Mouse (Mus musculus): ENCODE measurements around the gene Kcnk5. TPM values are rescaled to one million over a fixed set of nuclear protein-coding genes. Genes with fewer than 3 reads are reported as not detected.

The Kcnk5 gene
- polyA plus RNA-seq, 1 experiment from 2014 or later = 7.1 TPM

DNA sequence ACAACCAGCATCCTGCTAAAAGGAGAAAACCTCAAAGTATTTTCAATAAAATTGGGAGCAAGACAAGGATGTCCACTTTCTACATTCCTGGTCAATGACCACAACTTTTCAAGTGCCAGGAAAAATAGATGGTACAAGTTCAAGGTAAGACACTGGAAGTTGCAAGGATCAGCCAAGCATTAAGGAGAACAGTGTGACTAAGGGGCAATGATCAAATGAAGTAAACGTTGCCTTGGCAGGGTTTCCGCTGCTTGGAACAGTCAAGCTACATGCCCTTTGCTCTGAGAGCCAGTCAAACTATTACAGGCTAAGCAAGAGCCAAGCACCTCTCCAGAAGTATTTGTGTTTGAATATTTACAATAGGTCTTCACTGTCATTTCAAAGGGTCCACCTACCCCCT is 8.1 kb upstream of the Kcnk5 start:
- Histone ChIP-seq H3K27ac (no peak overlapping the region), H3K27me3 (ENCODE audit: insufficient read depth, poor library complexity, severe bottlenecking) (no peaks in the 10 kb centered on the region), H3K9me3 (no peaks in the 10 kb centered on the region), H3K4me3 (no peak overlapping the region), H3K4me1 (no peaks in the 10 kb centered on the region), H3K36me3 (no peaks in the 10 kb centered on the region)
- no peak for DNase-seq (ENCODE audit: low spot score)
- 83% methylated on average over 2 of the region's 2 CpGs for WGBS

- Histone ChIP-seq H3K27me3 (ENCODE audit: insufficient read depth, poor library complexity, severe bottlenecking) (no peaks in the 10 kb centered on the region), H3K27ac (no peak overlapping the region), H3K9me3 (no peaks in the 10 kb centered on the region), H3K4me1 (peaks cover 18% of the 10 kb centered on the region), H3K36me3 (no peaks in the 10 kb centered on the region), H3K4me3 (no peak overlapping the region)
- WGBS = 73% methylated on average over 9 of the region's 9 CpGs
- no peak for DNase-seq (ENCODE audit: low spot score)
Measured at GRCm38 (mm10) chr14:20185426-20185825, 3.8 kb upstream of the Kcnk5 start.

GRCm38 (mm10) chr14:20183701-20184100 is 2.1 kb upstream of the Kcnk5 start:
- H3K27me3 ChIP-seq (ENCODE audit: insufficient read depth, poor library complexity, severe bottlenecking) = no peaks in the 10 kb centered on the region
- no peak overlapping the region for H3K4me3 ChIP-seq
- WGBS = 77% methylated on average over 5 of the region's 5 CpGs
- peaks cover 35% of the 10 kb centered on the region for H3K4me1 ChIP-seq
- no peaks in the 10 kb centered on the region for H3K36me3 ChIP-seq
- H3K27ac ChIP-seq = no peak overlapping the region; the same call in 1 of the 2 replicates
- no peaks in the 10 kb centered on the region for H3K9me3 ChIP-seq
- no peak for DNase-seq (ENCODE audit: low spot score)

DNA sequence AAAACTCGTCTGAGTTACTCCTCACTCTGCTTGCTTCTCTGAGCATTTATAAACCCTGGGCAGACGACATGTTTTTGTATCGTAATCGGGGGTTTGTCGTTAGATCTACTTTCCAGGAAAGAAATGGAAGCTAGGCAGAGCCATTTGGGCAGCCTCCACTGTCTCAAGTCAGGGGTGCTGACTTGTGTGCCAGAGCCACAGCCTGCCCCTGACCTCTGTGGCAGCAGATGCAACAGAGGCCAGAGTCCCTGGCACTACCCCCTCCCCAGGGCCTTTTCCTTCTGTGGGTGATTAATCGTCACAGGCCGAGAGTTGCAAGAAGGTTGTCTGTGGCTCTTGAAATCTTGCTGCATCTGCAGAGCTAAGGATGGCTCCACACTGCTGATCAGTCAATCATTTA is 987 bp upstream of the Kcnk5 start:
- no peak overlapping the region for H3K27ac ChIP-seq
- H3K36me3 ChIP-seq = no peaks in the 10 kb centered on the region

DNA sequence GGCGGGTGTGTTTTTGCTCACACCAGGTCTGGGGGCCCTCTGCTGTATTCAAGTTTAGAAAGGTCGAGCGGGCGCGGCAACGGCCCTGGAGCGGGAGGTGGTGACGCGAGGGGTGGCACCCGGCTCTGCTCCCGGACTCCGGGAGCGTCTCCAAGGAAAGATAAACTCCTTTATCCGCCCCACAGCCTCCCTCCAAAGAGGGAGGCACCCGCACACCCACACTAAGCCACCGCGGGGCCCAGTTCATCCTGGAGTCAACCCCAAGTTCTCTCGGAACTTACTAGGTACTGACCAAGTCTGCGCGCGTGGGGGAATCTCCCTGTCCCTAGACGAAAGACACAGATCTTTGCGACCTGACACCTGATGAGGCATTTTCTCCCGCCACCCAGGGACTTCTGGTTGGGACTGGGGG is 852 bp downstream of the Kcnk5 start:
- H3K27ac ChIP-seq = peak overlapping the region; percentile 87
- H3K9me3 ChIP-seq = no peaks in the 10 kb centered on the region
- peak overlapping the region; percentile 69 for H3K4me3 ChIP-seq
- peaks cover 41% of the 10 kb centered on the region for H3K4me1 ChIP-seq
- no peaks in the 10 kb centered on the region for H3K36me3 ChIP-seq
- WGBS = under 1% methylated on average over 24 of the region's 24 CpGs
- DNase-seq (ENCODE audit: low spot score) = peak; percentile 82
- no peaks in the 10 kb centered on the region for H3K27me3 ChIP-seq (ENCODE audit: insufficient read depth, poor library complexity, severe bottlenecking)

More for the DNA sequence above, 987 bp upstream of the Kcnk5 start:
- Histone ChIP-seq H3K9me3 (no peaks in the 10 kb centered on the region), H3K4me1 (peaks cover 41% of the 10 kb centered on the region), H3K27me3 (ENCODE audit: insufficient read depth, poor library complexity, severe bottlenecking) (no peaks in the 10 kb centered on the region), H3K4me3 (no peak overlapping the region)
- DNase-seq (ENCODE audit: low spot score) = no peak
- 74% methylated on average over 7 of the region's 7 CpGs for WGBS

DNA sequence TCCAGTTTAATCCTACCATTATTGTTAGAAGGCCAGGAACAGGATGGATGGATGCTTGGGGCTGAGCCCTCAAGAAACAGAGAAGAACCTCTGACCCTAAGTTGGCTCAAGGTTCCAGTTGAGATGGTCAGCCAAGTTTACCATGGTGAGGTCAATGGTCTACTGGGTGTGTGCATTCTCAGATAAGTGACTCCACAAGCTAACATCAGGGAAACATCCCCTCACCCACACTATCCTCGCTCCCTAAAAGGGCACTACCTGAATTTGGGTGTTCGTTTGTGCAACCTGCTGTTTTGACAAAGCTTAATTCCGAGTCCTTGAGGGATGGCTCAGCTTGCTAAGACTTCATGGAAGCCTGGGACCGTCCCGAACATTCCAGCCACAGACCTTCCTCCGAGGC is 1.3 kb downstream of the Kcnk5 start:
- Histone ChIP-seq H3K4me1 (peaks cover 41% of the 10 kb centered on the region), H3K9me3 (no peaks in the 10 kb centered on the region), H3K36me3 (no peaks in the 10 kb centered on the region), H3K27me3 (ENCODE audit: insufficient read depth, poor library complexity, severe bottlenecking) (no peaks in the 10 kb centered on the region), H3K27ac (peak overlapping the region; percentile 87; the same call in 1 of the 2 replicates), H3K4me3 (peak overlapping the region; percentile 69)
- WGBS = 10% methylated on average over 6 of the region's 6 CpGs
- DNase-seq (ENCODE audit: low spot score) = no peak

GRCm38 (mm10) chr14:20179731-20180280 is 1.8 kb downstream of the Kcnk5 start:
- DNase-seq (ENCODE audit: low spot score) = no peak
- 69% methylated on average over 5 of the region's 5 CpGs for WGBS
- H3K27me3 ChIP-seq (ENCODE audit: insufficient read depth, poor library complexity, severe bottlenecking) = no peaks in the 10 kb centered on the region
- H3K36me3 ChIP-seq = no peaks in the 10 kb centered on the region
- no peak overlapping the region for H3K27ac ChIP-seq
- H3K9me3 ChIP-seq = no peaks in the 10 kb centered on the region
- H3K4me1 ChIP-seq = peaks cover 41% of the 10 kb centered on the region
- H3K4me3 ChIP-seq = peak overlapping the region; percentile 69

DNA sequence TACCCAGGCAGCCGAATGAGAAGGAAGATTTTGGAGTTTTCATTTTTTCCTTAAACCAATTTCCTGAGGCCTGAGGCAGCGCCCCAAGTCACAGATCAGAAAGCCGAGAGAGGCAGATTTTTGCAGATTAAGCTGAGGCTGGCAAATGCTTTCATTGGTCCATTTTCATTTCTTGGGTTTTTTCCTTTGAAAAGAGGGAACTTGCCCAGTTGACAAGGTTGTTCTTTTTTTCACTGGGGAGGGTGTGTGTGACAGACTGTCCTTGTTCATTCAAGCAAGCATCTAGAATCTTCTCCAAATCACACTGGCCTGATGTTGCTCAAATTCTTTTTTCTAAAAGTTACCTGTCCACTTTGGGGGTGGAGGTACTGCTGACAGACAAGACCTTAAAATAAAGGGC is 2.5 kb downstream of the Kcnk5 start:
- Histone ChIP-seq H3K27ac (no peak overlapping the region), H3K27me3 (ENCODE audit: insufficient read depth, poor library complexity, severe bottlenecking) (no peaks in the 10 kb centered on the region), H3K4me1 (peaks cover 40% of the 10 kb centered on the region), H3K9me3 (no peaks in the 10 kb centered on the region), H3K36me3 (no peaks in the 10 kb centered on the region), H3K4me3 (no peak overlapping the region)
- WGBS = 40% methylated on average over 3 of the region's 3 CpGs
- DNase-seq (ENCODE audit: low spot score) = no peak

DNA sequence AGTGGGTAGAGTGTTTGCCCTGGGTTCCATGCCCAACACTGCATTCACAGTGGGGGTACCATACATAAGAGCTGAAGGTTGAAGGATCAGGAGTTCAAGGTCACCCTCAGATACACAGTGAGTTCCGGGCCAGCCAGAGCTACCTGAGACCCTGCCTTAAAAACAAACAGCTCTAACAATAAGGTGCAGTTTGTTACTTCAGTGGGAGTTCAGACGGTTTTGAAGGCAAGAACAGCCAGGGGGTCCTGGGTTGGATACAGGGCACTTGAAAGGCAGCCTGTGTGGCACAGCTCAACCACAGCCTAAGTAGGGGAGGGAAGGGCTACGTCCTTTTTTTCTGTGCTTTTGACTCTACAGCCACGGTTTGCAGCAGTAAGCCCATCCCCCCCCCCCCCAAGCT is 3.0 kb downstream of the Kcnk5 start:
- Histone ChIP-seq H3K36me3 (no peaks in the 10 kb centered on the region), H3K27me3 (ENCODE audit: insufficient read depth, poor library complexity, severe bottlenecking) (no peaks in the 10 kb centered on the region), H3K9me3 (no peaks in the 10 kb centered on the region), H3K27ac (0 out of 2 replicates have a peak overlapping the region, but pooled peaks have one; percentile 18), H3K4me1 (peaks cover 39% of the 10 kb centered on the region), H3K4me3 (no peak overlapping the region)
- WGBS = 28% methylated on average over 4 of the region's 4 CpGs
- no peak for DNase-seq (ENCODE audit: low spot score)

GRCm38 (mm10) chr14:20177494-20178123 is 4.0 kb downstream of the Kcnk5 start:
- 81% methylated on average over 9 of the region's 9 CpGs for WGBS
- H3K9me3 ChIP-seq = no peaks in the 10 kb centered on the region
- DNase-seq (ENCODE audit: low spot score) = no peak

DNA sequence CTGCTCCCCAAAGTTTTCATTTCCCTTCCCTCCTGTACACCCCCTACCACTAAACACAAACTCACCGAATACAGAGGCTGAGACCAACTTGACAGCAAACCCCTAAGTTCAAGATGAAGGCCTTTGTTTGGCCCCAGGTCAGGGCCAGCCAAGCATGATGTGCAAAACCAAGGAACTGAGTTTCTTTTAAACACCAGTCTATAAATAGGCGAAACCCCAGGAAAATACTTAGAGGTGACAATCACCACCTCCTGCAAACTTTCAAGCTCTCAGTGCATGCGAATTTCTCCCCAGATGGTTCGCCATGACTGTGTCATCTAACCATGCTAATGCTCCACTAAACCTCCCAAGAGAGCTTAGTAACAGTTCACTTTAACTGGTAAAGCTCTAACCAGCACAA is 5.9 kb downstream of the Kcnk5 start:
- 84% methylated on average over 4 of the region's 4 CpGs for WGBS

More at GRCm38 (mm10) chr14:20177494-20178123, 4.0 kb downstream of the Kcnk5 start:
- Histone ChIP-seq H3K4me1 (peaks cover 49% of the 10 kb centered on the region), H3K27ac (no peak overlapping the region), H3K4me3 (no peak overlapping the region), H3K36me3 (no peaks in the 10 kb centered on the region), H3K27me3 (ENCODE audit: insufficient read depth, poor library complexity, severe bottlenecking) (no peaks in the 10 kb centered on the region)

DNA sequence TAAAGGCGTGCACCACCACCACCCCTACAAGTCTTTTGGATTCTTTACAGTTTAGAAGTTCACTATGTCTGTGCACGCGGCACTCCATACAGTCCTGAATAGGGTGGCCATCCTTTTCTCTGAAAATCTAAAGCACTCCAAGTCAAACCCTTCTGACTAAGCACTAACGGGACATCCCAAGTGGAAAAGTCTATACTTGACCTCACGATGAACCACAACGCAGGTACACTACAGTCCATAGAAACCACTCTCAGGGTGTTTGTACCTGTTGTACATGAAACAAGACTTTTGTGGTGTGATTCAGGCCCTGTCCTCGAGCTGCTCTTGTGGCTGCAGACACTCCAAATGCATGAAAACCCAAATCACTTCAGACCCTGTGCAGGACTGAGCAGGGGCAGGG is 6.5 kb downstream of the Kcnk5 start:
- Histone ChIP-seq H3K36me3 (no peaks in the 10 kb centered on the region), H3K4me1 (peaks cover 40% of the 10 kb centered on the region), H3K27ac (no peak overlapping the region), H3K9me3 (no peaks in the 10 kb centered on the region), H3K4me3 (no peak overlapping the region), H3K27me3 (ENCODE audit: insufficient read depth, poor library complexity, severe bottlenecking) (no peaks in the 10 kb centered on the region)
- WGBS = 89% methylated on average over 7 of the region's 7 CpGs
- no peak for DNase-seq (ENCODE audit: low spot score)

More for the DNA sequence above, 5.9 kb downstream of the Kcnk5 start:
- H3K4me1 ChIP-seq = peaks cover 46% of the 10 kb centered on the region
- no peak overlapping the region for H3K27ac ChIP-seq
- H3K4me3 ChIP-seq = no peak overlapping the region
- DNase-seq (ENCODE audit: low spot score) = no peak
- no peaks in the 10 kb centered on the region for H3K27me3 ChIP-seq (ENCODE audit: insufficient read depth, poor library complexity, severe bottlenecking)
- H3K9me3 ChIP-seq = no peaks in the 10 kb centered on the region
- H3K36me3 ChIP-seq = no peaks in the 10 kb centered on the region

GRCm38 (mm10) chr14:20174696-20175095 is 6.9 kb downstream of the Kcnk5 start:
- no peak overlapping the region for H3K27ac ChIP-seq
- H3K4me1 ChIP-seq = peaks cover 36% of the 10 kb centered on the region
- H3K4me3 ChIP-seq = no peak overlapping the region
- H3K27me3 ChIP-seq (ENCODE audit: insufficient read depth, poor library complexity, severe bottlenecking) = no peaks in the 10 kb centered on the region
- H3K36me3 ChIP-seq = no peaks in the 10 kb centered on the region
- DNase-seq (ENCODE audit: low spot score) = no peak
- no peaks in the 10 kb centered on the region for H3K9me3 ChIP-seq
- WGBS = 84% methylated on average over 6 of the region's 6 CpGs
